Mouse (Mus musculus) neural tube, embryonic 14.5 days (tissue): ENCODE measurements around the gene Ptprm. TPM values are rescaled to one million over a fixed set of nuclear protein-coding genes. Genes with fewer than 3 reads are reported as not detected.

ENCODE experiments used
- ATAC-seq: fragments of 200-750 bp; cut with Nextera tagmentation; 2 replicates; pipeline ENCODE4 v1.8.0; 2017; ENCODE audit warnings: low read depth, mild to moderate bottlenecking, moderate TSS enrichment, moderate library complexity
- H3K27ac ChIP-seq: fragments of 300-500 bp; sonication (generic); 2 replicates; pipeline ENCODE4 v1.5.1; 2014; ENCODE audit warnings: low read depth, mild to moderate bottlenecking, control low read depth, low read length, moderate library complexity, mixed read lengths
- H3K27me3 ChIP-seq: fragments of 300-500 bp; sonication (generic); 2 replicates; pipeline ENCODE4 v1.6.1; 2014; ENCODE audit warnings: low read length; ENCODE audit not compliant: control insufficient read depth, insufficient read depth
- H3K36me3 ChIP-seq: fragments of 300-500 bp; sonication (generic); 2 replicates; pipeline ENCODE4 v1.6.1; 2014; ENCODE audit warnings: low read length, mixed read lengths; ENCODE audit not compliant: control insufficient read depth, insufficient read depth
- H3K4me1 ChIP-seq: fragments of 300-500 bp; sonication (generic); 2 replicates; pipeline ENCODE4 v1.6.1; 2014; ENCODE audit warnings: low read length; ENCODE audit not compliant: control insufficient read depth, insufficient read depth
- H3K4me2 ChIP-seq: fragments of 300-500 bp; sonication (generic); 2 replicates; pipeline ENCODE4 v1.6.1; 2014; ENCODE audit warnings: mild to moderate bottlenecking, low read depth, low read length, control low read depth
- H3K4me3 ChIP-seq: fragments of 300-500 bp; sonication (generic); 2 replicates; pipeline ENCODE4 v1.5.1; 2014; ENCODE audit warnings: low read depth, low read length, control low read depth, mixed read lengths
- H3K9ac ChIP-seq: fragments of 300-500 bp; sonication (generic); replicated peaks from 2 replicates; pipeline ENCODE4 v1.6.1; 2014; ENCODE audit warnings: low read depth, mild to moderate bottlenecking, control low read depth, low read length, mixed read lengths
- H3K9me3 ChIP-seq: fragments of 300-500 bp; sonication (generic); 2 replicates; pipeline ENCODE4 v1.6.1; 2016; ENCODE audit warnings: low read length; ENCODE audit not compliant: control insufficient read depth
- WGBS: fragments of 180-500 bp; shearing (Covaris S2); extraction: QIAGEN DNeasy Blood & Tissue Kit; methylation state at CpG from one replicate; pipeline ENCODE4 v1.1.7; 2014; 5-methylcytosine and 5-hydroxymethylcytosine counted together
- polyA plus RNA-seq: library from polyadenylated mRNA; unstranded; fragments of >200 nt; fragmentation: Nextera tagmentation; extraction: Ambion mirVana; gene quantifications from 2 replicates; pipeline ENCODE4 v1.2.1, GENCODE M21; 2014

Ptprm gene
- polyA plus RNA-seq, 1 experiment from 2014 or later, result 26.9 TPM

- no peak overlapping the region; the same call in 1 of the 2 replicates for H3K27ac ChIP-seq
- H3K27me3 ChIP-seq, result no peaks in the 10 kb centered on the region
- 0 out of 2 replicates have a peak, but pooled peaks cover 3% of the 10 kb centered on the region for H3K4me1 ChIP-seq
- ATAC-seq, result no peak
- no peak overlapping the region for H3K4me3 ChIP-seq
- H3K9me3 ChIP-seq, result no peaks in the 10 kb centered on the region
- H3K9ac ChIP-seq, result no peak overlapping the region
- no peak overlapping the region for H3K4me2 ChIP-seq
- H3K36me3 ChIP-seq, result no peaks in the 10 kb centered on the region
- WGBS, result 74% methylated on average over 1 of the region's 1 CpGs
These were observed 575.2 kb downstream of the Ptprm start for GRCm38 (mm10) chr17:66779026-66779425.

- Histone ChIP-seq H3K27ac (no peak overlapping the region), H3K36me3 (no peaks in the 10 kb centered on the region), H3K9me3 (no peaks in the 10 kb centered on the region), H3K9ac (no peak overlapping the region), H3K4me1 (peaks cover 3% of the 10 kb centered on the region; the same call in 1 of the 2 replicates), H3K4me3 (no peak overlapping the region), H3K4me2 (no peak overlapping the region), H3K27me3 (no peaks in the 10 kb centered on the region)
- no peak; the same call in 1 of the 2 replicates for ATAC-seq
- 68% methylated on average over 14 of the region's 14 CpGs for WGBS
These were observed 584.6 kb downstream of the Ptprm start for GRCm38 (mm10) chr17:66769365-66770363.

- Histone ChIP-seq H3K4me2 (no peak overlapping the region), H3K9ac (no peak overlapping the region), H3K4me3 (no peak overlapping the region), H3K27me3 (no peaks in the 10 kb centered on the region), H3K4me1 (peaks cover 3% of the 10 kb centered on the region; the same call in 1 of the 2 replicates), H3K27ac (peak overlapping the region; percentile 36; the same call in 1 of the 2 replicates), H3K36me3 (no peaks in the 10 kb centered on the region), H3K9me3 (no peaks in the 10 kb centered on the region)
- 16% methylated on average over 11 of the region's 11 CpGs for WGBS
- ATAC-seq, result peak; percentile 63
These were observed 585.5 kb downstream of the Ptprm start for GRCm38 (mm10) chr17:66768689-66769275.

- peaks cover 12% of the 10 kb centered on the region for H3K4me1 ChIP-seq
- no peaks in the 10 kb centered on the region for H3K36me3 ChIP-seq
- no peak overlapping the region for H3K4me2 ChIP-seq
- H3K27ac ChIP-seq, result no peak overlapping the region
- H3K9ac ChIP-seq, result no peak overlapping the region
- H3K27me3 ChIP-seq, result no peaks in the 10 kb centered on the region
- no peak overlapping the region for H3K4me3 ChIP-seq
- 82% methylated on average over 6 of the region's 6 CpGs for WGBS
- H3K9me3 ChIP-seq, result no peaks in the 10 kb centered on the region
- no peak for ATAC-seq
These were observed 588.1 kb downstream of the Ptprm start for GRCm38 (mm10) chr17:66766166-66766565.

- Histone ChIP-seq H3K27me3 (no peaks in the 10 kb centered on the region), H3K4me3 (no peak overlapping the region), H3K9me3 (no peaks in the 10 kb centered on the region), H3K36me3 (no peaks in the 10 kb centered on the region), H3K27ac (no peak overlapping the region), H3K9ac (no peak overlapping the region), H3K4me2 (no peak overlapping the region), H3K4me1 (peaks cover 11% of the 10 kb centered on the region)
- ATAC-seq, result no peak
- 74% methylated on average over 2 of the region's 2 CpGs for WGBS
These were observed 589.8 kb downstream of the Ptprm start for GRCm38 (mm10) chr17:66764435-66764834.

- peaks cover 9% of the 10 kb centered on the region for H3K4me1 ChIP-seq
- no peak for ATAC-seq
- no peaks in the 10 kb centered on the region for H3K36me3 ChIP-seq
- H3K27me3 ChIP-seq, result no peaks in the 10 kb centered on the region
- WGBS, result 79% methylated on average over 10 of the region's 10 CpGs
- H3K9me3 ChIP-seq, result no peaks in the 10 kb centered on the region
- no peak overlapping the region for H3K4me2 ChIP-seq
- H3K9ac ChIP-seq, result no peak overlapping the region
- H3K27ac ChIP-seq, result no peak overlapping the region
- no peak overlapping the region for H3K4me3 ChIP-seq
These were observed 591.5 kb downstream of the Ptprm start for GRCm38 (mm10) chr17:66762716-66763115.

- peak; percentile 47 for ATAC-seq
- Histone ChIP-seq H3K4me1 (peaks cover 9% of the 10 kb centered on the region), H3K36me3 (no peaks in the 10 kb centered on the region), H3K9me3 (no peaks in the 10 kb centered on the region), H3K4me3 (no peak overlapping the region), H3K27ac (0 out of 2 replicates have a peak overlapping the region, but pooled peaks have one; percentile 45), H3K4me2 (peak overlapping the region; percentile 24; the same call in 1 of the 2 replicates), H3K27me3 (no peaks in the 10 kb centered on the region), H3K9ac (peak overlapping the region; percentile 5; the same call in 1 of the 2 replicates)
- WGBS, result 18% methylated on average over 26 of the region's 26 CpGs
These were observed 592.6 kb downstream of the Ptprm start for GRCm38 (mm10) chr17:66761326-66762296.

- Histone ChIP-seq H3K27me3 (no peaks in the 10 kb centered on the region), H3K36me3 (no peaks in the 10 kb centered on the region), H3K4me2 (peak overlapping the region; percentile 31; the same call in 1 of the 2 replicates), H3K27ac (no peak overlapping the region), H3K9me3 (no peaks in the 10 kb centered on the region), H3K4me3 (no peak overlapping the region), H3K9ac (no peak overlapping the region), H3K4me1 (peaks cover 10% of the 10 kb centered on the region)
- peak; percentile 68; the same call in 1 of the 2 replicates for ATAC-seq
- 15% methylated on average over 10 of the region's 10 CpGs for WGBS
These were observed 597.2 kb downstream of the Ptprm start for GRCm38 (mm10) chr17:66757025-66757511.
